Mouse (Mus musculus): Measurements from ENCODE around the gene Comp. TPM values are rescaled to one million over a fixed set of nuclear protein-coding genes. Genes with fewer than 3 reads are reported as not detected.

Gene Comp
- polyA plus RNA-seq, 2 experiments: 0.29 to 0.47 TPM

DNA sequence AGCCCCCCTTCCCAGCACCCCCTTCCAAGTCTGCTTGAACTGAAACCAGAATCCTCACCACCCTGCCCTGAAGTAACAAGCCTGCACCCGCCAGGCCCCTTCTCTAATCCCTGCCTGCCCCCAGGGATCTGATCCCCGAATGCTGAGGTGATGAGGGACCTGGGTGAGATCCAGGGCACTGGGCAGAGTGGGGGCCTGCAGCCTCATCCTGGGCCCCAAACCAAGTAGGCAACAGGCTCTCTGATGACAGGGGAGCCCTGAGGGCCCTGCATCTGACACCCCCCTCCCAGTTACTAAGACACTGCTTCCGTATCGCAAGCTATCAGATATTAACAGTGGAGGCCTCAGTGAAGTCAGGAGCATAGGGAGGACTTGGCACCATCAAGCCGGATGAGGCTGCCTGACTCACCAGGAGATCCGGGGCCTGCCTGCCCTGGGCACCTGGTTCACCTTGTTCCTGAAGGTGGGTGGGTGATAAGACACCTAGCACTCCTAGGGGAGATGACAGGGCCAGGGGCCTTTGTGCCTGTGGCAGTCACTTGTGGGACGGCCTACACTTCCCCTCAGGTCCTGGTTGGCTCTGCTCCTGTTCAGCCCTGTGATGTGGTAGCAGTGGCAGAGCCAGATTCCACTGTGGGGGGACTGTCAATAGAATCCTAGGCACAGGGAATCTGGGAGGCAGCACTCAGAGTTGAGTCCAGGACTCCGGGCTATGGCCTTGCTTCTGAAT lies 21.1 kb downstream of the Comp start:
- Histone ChIP-seq H3K4me3 (ENCODE audit: insufficient read depth in 1 of 2, low read depth in 2 of 2, low read length in 2 of 2) (no peak overlapping the region), H3K4me2 (ENCODE audit: low read depth) (no peak overlapping the region), H3K27ac (no peak overlapping the region), H3K9ac (replicated peaks) (no peak overlapping the region), H3K9me3 (ENCODE audit: control insufficient read depth, low read length) (no peaks in the 10 kb centered on the region), H3K4me1 (replicated peaks; ENCODE audit: control insufficient read depth in 2 of 2, insufficient read depth in 2 of 2, low read length in 1 of 2) (no peaks in the 10 kb centered on the region), H3K27me3 (ENCODE audit: control insufficient read depth, insufficient read depth, low read length) (no peaks in the 10 kb centered on the region), H3K36me3 (replicated peaks; ENCODE audit: control insufficient read depth, insufficient read depth, low read depth) (no peaks in the 10 kb centered on the region)
- no peak for TF ChIP-seq EP300 (IDR thresholded peaks at IDR 0.05; ENCODE audit: low read depth)
- TF ChIP-seq CTCF (IDR thresholded peaks at IDR 0.05; ENCODE audit: low read depth): no peak
- ATAC-seq (ENCODE audit: insufficient read depth): no peak
- 76% methylated on average over 8 of the region's 8 CpGs for WGBS (ENCODE audit: insufficient replicate concordance)
- DNase-seq (ENCODE audit: low read depth in 3 of 3, low spot score in 3 of 3): no peak

- Histone ChIP-seq H3K4me2 (ENCODE audit: low read depth) (no peak overlapping the region), H3K27ac (no peak overlapping the region), H3K4me3 (ENCODE audit: insufficient read depth in 1 of 2, low read depth in 2 of 2, low read length in 2 of 2) (no peak overlapping the region), H3K9ac (replicated peaks) (no peak overlapping the region), H3K9me3 (ENCODE audit: control insufficient read depth, low read length) (no peaks in the 10 kb centered on the region), H3K36me3 (replicated peaks; ENCODE audit: control insufficient read depth, insufficient read depth, low read depth) (no peaks in the 10 kb centered on the region), H3K27me3 (ENCODE audit: control insufficient read depth, insufficient read depth, low read length) (no peaks in the 10 kb centered on the region), H3K4me1 (replicated peaks; ENCODE audit: control insufficient read depth in 2 of 2, insufficient read depth in 2 of 2, low read length in 1 of 2) (no peaks in the 10 kb centered on the region)
- TF ChIP-seq EP300 (IDR thresholded peaks at IDR 0.05; ENCODE audit: low read depth) (no peak), CTCF (IDR thresholded peaks at IDR 0.05; ENCODE audit: low read depth) (no peak)
- ATAC-seq (ENCODE audit: insufficient read depth) (no peak), DNase-seq (ENCODE audit: low read depth in 3 of 3, low spot score in 3 of 3) (no peak)
- 75% methylated on average over 5 of the region's 5 CpGs for WGBS (ENCODE audit: insufficient replicate concordance)
Observed at GRCm38 (mm10) chr8:70395649-70396048, 22.3 kb downstream of the Comp start.

GRCm38 (mm10) chr8:70396184-70396583 lies 22.8 kb downstream of the Comp start:
- Histone ChIP-seq H3K4me3 (ENCODE audit: insufficient read depth in 1 of 2, low read depth in 2 of 2, low read length in 2 of 2) (no peak overlapping the region), H3K27me3 (ENCODE audit: control insufficient read depth, insufficient read depth, low read length) (no peaks in the 10 kb centered on the region), H3K9ac (replicated peaks) (no peak overlapping the region), H3K36me3 (replicated peaks; ENCODE audit: control insufficient read depth, insufficient read depth, low read depth) (no peaks in the 10 kb centered on the region), H3K4me1 (replicated peaks; ENCODE audit: control insufficient read depth in 2 of 2, insufficient read depth in 2 of 2, low read length in 1 of 2) (no peaks in the 10 kb centered on the region), H3K4me2 (ENCODE audit: low read depth) (no peak overlapping the region), H3K27ac (no peak overlapping the region), H3K9me3 (ENCODE audit: control insufficient read depth, low read length) (no peaks in the 10 kb centered on the region)
- TF ChIP-seq CTCF (IDR thresholded peaks at IDR 0.05; ENCODE audit: low read depth) (no peak), EP300 (IDR thresholded peaks at IDR 0.05; ENCODE audit: low read depth) (no peak)
- DNase-seq (ENCODE audit: low read depth in 3 of 3, low spot score in 3 of 3) (no peak), ATAC-seq (ENCODE audit: insufficient read depth) (no peak)
- 71% methylated on average over 5 of the region's 5 CpGs for WGBS (ENCODE audit: insufficient replicate concordance)

GRCm38 (mm10) chr8:70397611-70398563 lies 24.5 kb downstream of the Comp start:
- no peak for DNase-seq (ENCODE audit: low read depth in 3 of 3, low spot score in 3 of 3)
- no peak overlapping the region for H3K9ac ChIP-seq (replicated peaks)
- H3K4me3 ChIP-seq (ENCODE audit: insufficient read depth in 1 of 2, low read depth in 2 of 2, low read length in 2 of 2): no peak overlapping the region
- H3K27me3 ChIP-seq (ENCODE audit: control insufficient read depth, insufficient read depth, low read length): no peaks in the 10 kb centered on the region
- WGBS (ENCODE audit: insufficient replicate concordance): 76% methylated on average over 16 of the region's 16 CpGs
- TF ChIP-seq CTCF (IDR thresholded peaks at IDR 0.05; ENCODE audit: low read depth) (no peak), EP300 (IDR thresholded peaks at IDR 0.05; ENCODE audit: low read depth) (no peak)
- no peak overlapping the region for H3K27ac ChIP-seq
- H3K36me3 ChIP-seq (replicated peaks; ENCODE audit: control insufficient read depth, insufficient read depth, low read depth): no peaks in the 10 kb centered on the region
- ATAC-seq (ENCODE audit: insufficient read depth): no peak
- no peaks in the 10 kb centered on the region for H3K9me3 ChIP-seq (ENCODE audit: control insufficient read depth, low read length)
- no peak overlapping the region for H3K4me2 ChIP-seq (ENCODE audit: low read depth)
- no peaks in the 10 kb centered on the region for H3K4me1 ChIP-seq (replicated peaks; ENCODE audit: control insufficient read depth in 2 of 2, insufficient read depth in 2 of 2, low read length in 1 of 2)

DNA sequence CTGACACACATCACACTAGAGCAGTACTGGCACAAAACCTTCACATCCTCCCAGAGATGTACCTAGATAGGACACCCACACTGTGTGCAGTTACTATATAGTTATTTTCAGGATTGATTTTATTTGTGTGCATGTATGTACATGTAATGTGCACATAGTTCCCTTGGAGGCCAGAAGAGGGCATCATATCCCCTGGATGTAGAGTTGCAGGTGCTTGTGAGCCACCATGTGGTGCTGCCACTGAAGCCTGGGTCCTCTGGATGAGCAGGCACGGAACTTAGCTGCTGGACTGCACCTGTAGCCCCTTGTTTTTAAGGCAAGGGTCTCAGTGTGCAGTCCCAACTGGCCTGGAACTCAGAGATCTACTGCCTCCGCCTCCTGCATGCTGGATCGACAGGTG lies 30.9 kb downstream of the Comp start:
- WGBS (ENCODE audit: insufficient replicate concordance): 78% methylated on average over 3 of the region's 3 CpGs

More for the DNA sequence above, 30.9 kb downstream of the Comp start:
- Histone ChIP-seq H3K9ac (replicated peaks) (no peak overlapping the region), H3K27me3 (ENCODE audit: control insufficient read depth, insufficient read depth, low read length) (no peaks in the 10 kb centered on the region), H3K36me3 (replicated peaks; ENCODE audit: control insufficient read depth, insufficient read depth, low read depth) (no peaks in the 10 kb centered on the region), H3K4me3 (ENCODE audit: insufficient read depth in 1 of 2, low read depth in 2 of 2, low read length in 2 of 2) (no peak overlapping the region), H3K4me2 (ENCODE audit: low read depth) (no peak overlapping the region), H3K27ac (no peak overlapping the region), H3K4me1 (replicated peaks; ENCODE audit: control insufficient read depth in 2 of 2, insufficient read depth in 2 of 2, low read length in 1 of 2) (0 out of 4 replicates have a peak, but pooled peaks cover 0 to 5% of the 10 kb centered on the region in 2 experiments), H3K9me3 (ENCODE audit: control insufficient read depth, low read length) (no peaks in the 10 kb centered on the region)
- TF ChIP-seq CTCF (IDR thresholded peaks at IDR 0.05; ENCODE audit: low read depth): peak; percentile 58
- no peak for TF ChIP-seq EP300 (IDR thresholded peaks at IDR 0.05; ENCODE audit: low read depth)
- no peak for DNase-seq (ENCODE audit: low read depth in 3 of 3, low spot score in 3 of 3)
- ATAC-seq (ENCODE audit: insufficient read depth): no peak
